Mouse (Mus musculus) adrenal gland, postnatal 10 days (tissue): Measurements from ENCODE around the gene Gm21586. TPM values are rescaled to one million over a fixed set of nuclear protein-coding genes. Genes with fewer than 3 reads are reported as not detected.
"Not testable (repeated sequence)": the region's sequence is repeated elsewhere in the genome, so short reads cannot be mapped to it uniquely, and the experiment has no call there.

Experiments used
- DNase-seq: peaks from one replicate; pipeline ENCODE4 v3.0.0; 2021; ENCODE audit warnings: mixed read lengths
- long read RNA-seq, 2 experiments: library from polyadenylated mRNA; stranded (forward); transcript quantifications; one replicate each; pipeline ENCODE4 v2.0.0; 2021
- total RNA-seq, 2 experiments: library from RNA; stranded (reverse); gene quantifications; 2 replicates each; pipeline ENCODE4 v1.2.3; 2021

Gene Gm21586
- total RNA-seq, result not detected
- long read RNA-seq, experiment 1, result 0 reads
- long read RNA-seq, experiment 2, result 0 reads

- not testable (repeated sequence) for DNase-seq
Observed at GRCm38 (mm10) chr4:42439078-42439477, at the start of gene Gm21586. TSS of gene Gm21586 (plus strand) at chr4:42439378.

DNA sequence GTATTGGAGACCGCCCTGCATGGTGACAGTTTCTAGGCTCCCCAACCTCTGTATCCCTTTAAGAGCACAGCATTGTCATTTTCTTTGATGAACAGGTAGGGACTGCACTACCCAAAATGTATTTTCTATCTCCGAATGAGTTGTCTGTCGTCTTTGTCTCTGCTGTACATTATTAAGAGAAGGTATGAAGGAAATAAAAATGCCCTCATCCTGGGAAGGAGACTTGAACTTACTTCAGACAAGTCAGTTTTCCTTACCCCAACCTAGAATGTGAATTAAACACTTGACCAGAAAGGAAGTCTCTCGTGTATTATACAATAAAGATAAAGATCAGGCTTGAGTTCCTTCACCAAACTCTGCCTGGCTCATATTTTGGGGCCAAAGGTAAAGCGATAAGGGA, 27.3 kb downstream of the Gm21586 start, which contains the start of gene Gm2163:
Gene Gm2163 (plus strand): TSS at position 301 of the 400 bp plus-strand sequence.
- not testable (repeated sequence) for DNase-seq

Other genes starting within 250 kb of the Gm21586 start
- gene Gm10600, start 198.7 kb upstream of the Gm21586 start, total RNA-seq, result 1 to 10 TPM; 1.3 to 1.9 TPM
- not detected for gene Ccl21b, start 183.6 kb upstream of the Gm21586 start, total RNA-seq
- not detected for gene Gm21953, start 145.1 kb upstream of the Gm21586 start, total RNA-seq
- not detected for gene Fam205a3, start 121.0 kb upstream of the Gm21586 start, total RNA-seq
- under 1 TPM; 0.15 to 0.55 TPM for gene Gm2163, start 27.4 kb downstream of the Gm21586 start, total RNA-seq
- gene Fam205a2, start 88.8 kb downstream of the Gm21586 start, total RNA-seq, result not detected
- not detected for gene Gm10591, start 172.8 kb downstream of the Gm21586 start, total RNA-seq
- gene Gm2564, start 190.3 kb downstream of the Gm21586 start, total RNA-seq, result 10 to 100 TPM; 15.0 to 15.3 TPM
- 1 to 10 TPM in 1 of 2 experiments, not detected in 1; 4.3 TPM for gene Ccl27b, start 215.9 kb downstream of the Gm21586 start, total RNA-seq
- not detected for gene Il11ra2, start 222.5 kb downstream of the Gm21586 start, total RNA-seq